Mouse (Mus musculus) embryo, embryonic 9.5 days (tissue): ENCODE measurements at regions not wholly inside any gene's neighbourhood (a gene's known extent, or its start where the extent isn't known, plus 50 kb on each side); places are given as distances from the start of the nearest gene placed in this dataset.

Experiments
- DNase-seq: peaks from one replicate; pipeline ENCODE4 v3.0.0-alpha.2; 2017; ENCODE audit errors: extremely low spot score

- no peak for DNase-seq
Observed at GRCm38 (mm10) chr2:92860502-92861197, 54.2 kb upstream of the Syt13 start.
